Comparison of ENCODE assay signal across 20 mouse cellular contexts in the genomic region with DNA sequence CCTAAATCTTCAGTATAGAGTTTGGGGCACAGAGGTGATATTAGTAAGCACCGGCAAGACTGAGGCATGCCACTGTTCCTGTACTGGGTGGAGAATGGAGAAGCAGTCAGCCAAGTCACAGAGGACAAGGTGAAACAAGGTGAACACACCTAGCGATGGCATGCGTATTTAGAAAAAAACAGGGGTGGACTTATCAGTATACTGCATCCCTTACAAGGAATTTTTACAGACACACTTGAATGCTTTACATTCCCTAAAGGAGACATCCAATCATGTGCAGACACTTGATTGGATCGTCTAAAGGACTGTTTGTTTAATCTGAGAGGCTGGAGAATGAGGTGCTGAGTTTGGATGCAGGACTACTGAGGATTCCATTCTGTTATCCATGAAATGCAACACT.
DNase-seq lines count a peak whose midpoint lies in the region; ATAC-seq and TF ChIP-seq lines count a peak whose summit lies in the region.
"Had no signal": no experiment of that assay in that cellular context is flagged by ENCODE, and none has a peak within 500 bp of the region (broad histone marks: within the 10 kb centered on the region; RNA-seq: fewer than 3 reads in every experiment).

No protein-coding gene starts in this region.

- no peaks in the 10 kb centered on the region for H3K36me3 ChIP-seq in lung, postnatal 0 days (ENCODE audit: insufficient read depth, low read length)
- H3K36me3 ChIP-seq: embryonic facial prominence, embryonic 10.5 days; embryonic facial prominence, embryonic 13.5 days; forebrain, embryonic 12.5 days; forebrain, embryonic 15.5 days; heart, embryonic 10.5 days; heart, embryonic 13.5 days; hindbrain, embryonic 13.5 days had no signal

- H3K27me3 ChIP-seq in lung, postnatal 0 days (replicated peaks; ENCODE audit: insufficient read depth, low read length), result no peaks in the 10 kb centered on the region
- H3K27me3 ChIP-seq: embryonic facial prominence, embryonic 13.5 days; forebrain, embryonic 12.5 days; forebrain, embryonic 15.5 days; heart, embryonic 13.5 days; hindbrain, embryonic 13.5 days had no signal

- WGBS in lung, postnatal 0 days, result 36% methylated on average over 4 of the region's 4 CpGs

- DNase-seq in heart, adult 11 months, result peak; percentile 53
- no peak for DNase-seq in heart, postnatal 14 days
- DNase-seq in lung, postnatal 0 days (ENCODE audit: low spot score), result peak; percentile 56
- no peak for DNase-seq in lung, postnatal 14 days
- peak; percentile 31 for DNase-seq in R1 (ENCODE audit: low read depth, low spot score)
- peak; percentile 44 for DNase-seq in lung, postnatal 36 days
- DNase-seq in spleen, postnatal 4 days (ENCODE audit: low spot score in 2 of 2), result no peak
- DNase-seq in spleen, postnatal 36 days (ENCODE audit: low spot score in 2 of 2), result no peak
- DNase-seq: cerebellum, adult 11 months; gastrocnemius, postnatal 25 days; heart, adult 2 months had no signal

- no peaks in the 10 kb centered on the region for H3K9me3 ChIP-seq in lung, postnatal 0 days (ENCODE audit: low read length)
- H3K9me3 ChIP-seq: embryonic facial prominence, embryonic 10.5 days; embryonic facial prominence, embryonic 13.5 days; forebrain, embryonic 12.5 days; forebrain, embryonic 15.5 days; heart, embryonic 10.5 days; heart, embryonic 13.5 days; hindbrain, embryonic 13.5 days had no signal

- no peaks in the 10 kb centered on the region for H3K4me1 ChIP-seq in lung, postnatal 0 days (ENCODE audit: insufficient read depth, low read depth, low read length)
- H3K4me1 ChIP-seq: embryonic facial prominence, embryonic 10.5 days; embryonic facial prominence, embryonic 13.5 days; forebrain, embryonic 12.5 days; forebrain, embryonic 15.5 days; heart, embryonic 10.5 days; hindbrain, embryonic 13.5 days had no signal

- H3K4me3 ChIP-seq in lung, postnatal 0 days (ENCODE audit: low read depth, low read length), result no peak overlapping the region
- H3K4me3 ChIP-seq: embryonic facial prominence, embryonic 10.5 days; embryonic facial prominence, embryonic 13.5 days; erythroblast, embryonic 14.5 days; forebrain, embryonic 12.5 days; forebrain, embryonic 15.5 days; heart, adult 2 months; heart, embryonic 10.5 days; heart, embryonic 13.5 days; hindbrain, embryonic 13.5 days had no signal

- H3K4me2 ChIP-seq in lung, postnatal 0 days (replicated peaks; ENCODE audit: low read depth, low read length), result no peak overlapping the region
- H3K4me2 ChIP-seq: embryonic facial prominence, embryonic 13.5 days; forebrain, embryonic 12.5 days; forebrain, embryonic 15.5 days; heart, embryonic 13.5 days; hindbrain, embryonic 13.5 days had no signal

- peak; percentile 97 for TF ChIP-seq EP300 in lung, postnatal 0 days (IDR thresholded peaks at IDR 0.05)

- TF ChIP-seq CTCF in lung, postnatal 0 days (IDR thresholded peaks at IDR 0.05), result no peak

- H3K9ac ChIP-seq in lung, postnatal 0 days (replicated peaks; ENCODE audit: low read depth), result no peak overlapping the region
- H3K9ac ChIP-seq: embryonic facial prominence, embryonic 13.5 days; forebrain, embryonic 12.5 days; forebrain, embryonic 15.5 days; heart, embryonic 13.5 days; hindbrain, embryonic 13.5 days had no signal

- intact Hi-C loops in heart, postnatal 14 days (cut with DNase I), result no loop called here

- no peak overlapping the region for H3K27ac ChIP-seq in lung, postnatal 0 days (ENCODE audit: low read length)
- H3K27ac ChIP-seq: embryonic facial prominence, embryonic 10.5 days; embryonic facial prominence, embryonic 13.5 days; forebrain, embryonic 12.5 days; forebrain, embryonic 15.5 days; heart, adult 2 months; heart, embryonic 10.5 days; heart, embryonic 13.5 days; hindbrain, embryonic 13.5 days had no signal

- peak; percentile 77 for ATAC-seq in lung, postnatal 0 days
- ATAC-seq: forebrain, embryonic 15.5 days; hindbrain, embryonic 16.5 days had no signal

Comparison
In these comparisons a context has a peak if more than half of its experiments do, and no peak if none do; other contexts are left out.
1. DNase-seq: peak in heart, adult 11 months (single experiment), lung, postnatal 0 days (single experiment), R1 (single experiment) and lung, postnatal 36 days (single experiment); none in heart, postnatal 14 days (0 of 2), lung, postnatal 14 days (single experiment), spleen, postnatal 4 days (0 of 2) and spleen, postnatal 36 days (0 of 2).